Mouse (Mus musculus) cerebellum, adult (tissue): ENCODE measurements around the gene Cntn5.

ENCODE experiments used
- ATAC-seq: cut with Nextera tagmentation; 2 replicates; pipeline ENCODE4 v1.9.2; 2017; ENCODE audit warnings: mild to moderate bottlenecking, moderate library complexity, mixed read lengths; ENCODE audit not compliant: insufficient number of reproducible peaks, low FRiP score, low TSS enrichment

The Cntn5 gene

GRCm38 (mm10) chr9:9781157-9781884 lies 1123.3 kb downstream of the Cntn5 start:
- no peak for ATAC-seq

DNA sequence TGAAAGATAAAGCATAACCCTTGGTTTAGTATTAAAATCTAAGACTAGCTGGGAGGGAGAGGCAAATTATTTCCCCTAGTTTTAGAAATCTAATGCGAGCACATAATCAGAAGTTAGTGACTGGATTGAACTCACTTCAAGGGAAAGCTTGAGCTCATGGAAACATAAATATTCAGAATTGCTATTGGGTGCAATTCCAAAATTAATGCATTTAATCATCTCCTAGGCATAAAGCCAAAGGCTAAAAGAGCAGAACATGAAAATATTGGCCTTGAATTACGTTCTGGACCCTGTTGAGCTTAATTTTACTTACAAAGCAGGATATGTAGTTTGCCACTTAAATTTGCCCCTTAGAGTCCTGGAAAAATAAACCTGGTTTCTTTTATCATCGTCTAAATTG lies 1124.9 kb downstream of the Cntn5 start:
- ATAC-seq = no peak

DNA sequence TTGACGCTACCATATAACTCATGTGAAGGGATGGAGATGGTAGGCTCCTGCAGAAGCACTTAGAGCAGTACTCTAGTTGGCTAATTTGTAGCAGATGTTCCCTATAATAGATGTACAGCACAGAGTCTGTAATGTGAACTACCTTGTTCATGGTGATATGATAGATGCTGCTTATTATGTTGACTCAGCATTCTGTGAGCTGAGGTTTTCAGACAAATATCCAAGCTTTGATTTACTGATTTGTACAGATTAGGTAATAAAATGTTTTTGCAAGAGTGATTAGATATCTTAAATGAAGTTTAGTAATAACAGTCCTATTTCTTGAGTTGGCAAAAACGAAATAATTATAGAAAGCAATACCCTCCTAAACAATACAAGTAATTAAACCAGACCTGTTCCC lies 1133.8 kb downstream of the Cntn5 start:
- ATAC-seq = no peak

DNA sequence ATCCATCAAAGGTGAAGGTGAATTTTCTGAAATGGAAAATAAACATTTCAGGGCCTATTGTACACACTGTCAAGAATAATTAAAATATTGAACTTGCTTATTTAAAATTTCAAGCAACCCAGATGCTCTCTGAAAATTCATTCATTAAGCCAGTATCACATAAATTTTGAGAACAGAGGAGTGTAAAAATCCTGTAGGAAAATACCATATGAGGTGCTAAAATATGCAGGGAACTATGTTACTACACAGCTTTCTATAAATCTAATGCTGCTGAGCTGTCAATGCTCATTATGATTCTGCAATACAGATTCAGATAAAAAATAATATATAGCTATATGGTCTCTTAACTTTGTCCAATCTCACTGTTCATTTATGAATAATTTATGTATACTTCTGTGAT lies 1134.9 kb downstream of the Cntn5 start:
- no peak for ATAC-seq

GRCm38 (mm10) chr9:9718145-9718544 lies 1186.4 kb downstream of the Cntn5 start:
- ATAC-seq = no peak

DNA sequence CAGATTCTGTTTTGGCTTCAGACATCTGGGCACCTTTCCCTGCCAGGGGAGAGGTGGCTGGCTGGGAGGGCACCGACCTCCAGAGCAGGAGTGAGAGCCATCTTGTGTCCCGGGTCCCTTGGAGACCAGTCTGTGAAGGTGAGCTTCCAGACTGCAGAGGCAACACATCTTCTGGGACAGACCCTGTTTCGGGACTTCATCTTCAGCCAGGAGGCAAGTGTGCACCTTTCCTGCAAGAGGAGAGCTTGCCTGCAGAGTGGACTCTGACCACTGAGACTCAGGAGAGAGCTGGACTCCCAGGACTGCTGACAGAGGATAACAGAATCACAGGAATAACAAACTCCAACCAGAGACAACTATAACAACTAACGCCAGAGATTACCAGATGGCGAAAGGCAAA lies 1195.9 kb downstream of the Cntn5 start:
- ATAC-seq = no peak

DNA sequence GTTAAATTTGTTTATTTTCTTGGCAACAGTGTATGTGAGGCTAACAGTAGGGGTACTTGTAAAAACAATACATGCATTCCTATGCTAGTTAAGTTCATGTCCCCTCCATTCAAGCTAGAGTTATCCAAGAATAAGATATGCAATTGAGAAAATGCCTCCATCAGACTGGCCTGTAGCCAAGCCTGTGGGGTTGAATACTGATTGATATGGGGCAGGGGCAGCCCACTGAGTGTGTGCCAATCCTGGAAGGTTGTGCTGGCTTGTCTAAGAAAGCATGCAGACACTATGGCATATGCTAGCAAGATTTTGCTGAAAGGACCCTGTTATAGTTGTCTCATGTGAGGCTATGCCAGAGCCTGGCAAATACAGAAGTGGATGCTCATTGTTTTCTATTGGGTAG lies 1196.8 kb downstream of the Cntn5 start:
- ATAC-seq = no peak

- no peak for ATAC-seq
These were observed 1199.4 kb downstream of the Cntn5 start for GRCm38 (mm10) chr9:9705180-9705579.

- ATAC-seq = no peak
These were observed 1207.9 kb downstream of the Cntn5 start for GRCm38 (mm10) chr9:9696636-9697035.

DNA sequence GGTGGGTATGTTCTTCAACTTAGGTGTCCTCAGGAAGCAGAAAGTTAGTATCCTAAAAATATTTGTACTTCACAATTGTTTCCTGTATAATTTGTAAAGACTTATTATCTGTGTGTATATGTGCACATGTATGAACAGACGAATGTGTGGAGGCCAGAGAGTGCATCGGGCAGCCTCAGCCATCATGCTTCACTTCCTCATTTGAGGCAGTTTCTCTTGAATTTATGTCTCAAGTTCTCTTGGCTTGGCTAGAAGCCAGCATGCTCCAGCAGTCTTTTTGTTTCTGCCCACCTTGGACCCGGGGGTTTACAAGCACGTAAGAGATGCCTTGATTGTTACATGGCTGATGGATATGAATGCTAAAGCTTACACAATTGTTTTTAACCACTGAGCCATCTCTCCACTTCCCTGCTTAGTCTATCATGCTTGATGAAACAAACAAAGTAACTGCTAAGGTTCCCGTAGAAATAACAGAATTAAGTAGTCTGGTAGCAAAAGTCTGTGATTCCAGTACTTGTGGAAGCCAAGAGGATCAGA lies 1222.2 kb downstream of the Cntn5 start:
- ATAC-seq = no peak

GRCm38 (mm10) chr9:9676078-9676477 lies 1228.5 kb downstream of the Cntn5 start:
- ATAC-seq = no peak

DNA sequence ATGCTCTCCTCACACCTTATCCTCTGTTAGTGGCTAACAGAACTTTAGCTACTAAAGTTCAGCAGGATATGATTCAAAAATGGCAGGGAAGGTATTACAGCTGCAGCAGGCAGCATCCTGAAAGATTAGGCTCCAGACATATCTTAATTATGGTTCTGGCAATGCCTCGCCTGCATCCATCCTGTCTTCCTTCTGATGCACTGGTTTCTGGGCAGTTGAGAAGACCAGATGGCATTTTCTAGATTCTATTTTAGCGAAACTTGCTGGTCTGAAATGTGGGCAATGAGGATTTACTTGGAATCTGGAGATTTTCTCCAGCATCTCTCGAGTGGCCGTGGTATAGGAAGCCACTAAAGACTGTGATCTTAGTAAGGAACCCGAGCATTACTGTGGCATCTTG lies 1230.0 kb downstream of the Cntn5 start:
- ATAC-seq = no peak

DNA sequence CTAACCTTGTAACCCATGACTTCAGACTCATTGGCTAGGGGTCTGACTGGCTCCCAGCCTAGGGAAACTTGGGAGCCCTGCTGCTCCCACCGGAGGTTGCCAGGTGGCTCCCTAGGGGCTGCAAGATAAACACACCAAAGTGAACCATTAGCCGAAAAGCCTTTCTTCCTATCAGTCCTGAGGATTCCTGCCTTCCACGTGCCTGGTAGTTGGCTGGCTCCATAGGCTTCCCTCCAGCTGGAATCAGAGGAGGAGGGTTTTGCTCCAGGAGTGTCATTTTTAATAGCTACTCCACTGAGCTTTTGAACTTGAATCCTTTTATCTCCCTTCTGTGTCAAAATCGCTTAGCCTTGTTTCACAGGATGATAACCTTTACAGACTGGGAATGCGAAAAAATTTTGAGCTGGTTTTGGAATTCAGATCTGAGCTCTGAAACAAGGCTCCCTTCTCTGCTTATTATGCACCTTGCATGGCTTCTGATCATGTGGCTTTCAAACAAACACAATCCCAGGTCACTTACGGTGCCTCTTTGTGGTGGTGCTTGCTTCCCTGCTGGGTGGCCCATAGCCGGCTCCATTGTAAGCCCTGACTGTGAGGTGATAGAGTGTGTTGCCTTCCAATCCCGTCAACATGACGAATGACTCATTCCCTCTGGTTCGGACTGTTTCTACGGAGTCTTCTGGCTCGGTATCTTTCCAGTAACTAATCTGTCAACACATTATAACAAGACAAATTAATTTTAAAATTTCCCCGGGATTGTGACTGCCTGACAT lies 1231.1 kb downstream of the Cntn5 start:
- no peak for ATAC-seq

- no peak for ATAC-seq
These were observed 1251.1 kb downstream of the Cntn5 start for GRCm38 (mm10) chr9:9653463-9653862.

DNA sequence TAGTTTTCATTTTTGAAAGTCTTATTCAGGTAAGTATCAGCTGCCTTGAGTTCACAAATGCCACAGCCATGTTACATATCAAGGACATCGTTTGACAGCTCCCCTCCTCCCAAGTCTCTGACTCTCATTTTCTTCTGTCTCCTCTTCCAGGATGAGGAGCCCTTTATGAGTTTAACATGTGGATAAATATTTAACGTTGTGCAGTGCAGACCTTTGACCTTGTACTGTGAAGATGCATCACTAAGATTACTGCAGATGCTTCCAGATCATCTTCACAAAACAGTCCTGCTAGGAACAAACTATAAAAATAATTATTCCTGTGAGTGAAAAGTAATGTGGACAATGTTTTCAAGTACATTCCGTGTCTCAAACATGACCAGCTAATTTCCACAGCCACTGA lies 1257.2 kb downstream of the Cntn5 start:
- ATAC-seq = no peak

DNA sequence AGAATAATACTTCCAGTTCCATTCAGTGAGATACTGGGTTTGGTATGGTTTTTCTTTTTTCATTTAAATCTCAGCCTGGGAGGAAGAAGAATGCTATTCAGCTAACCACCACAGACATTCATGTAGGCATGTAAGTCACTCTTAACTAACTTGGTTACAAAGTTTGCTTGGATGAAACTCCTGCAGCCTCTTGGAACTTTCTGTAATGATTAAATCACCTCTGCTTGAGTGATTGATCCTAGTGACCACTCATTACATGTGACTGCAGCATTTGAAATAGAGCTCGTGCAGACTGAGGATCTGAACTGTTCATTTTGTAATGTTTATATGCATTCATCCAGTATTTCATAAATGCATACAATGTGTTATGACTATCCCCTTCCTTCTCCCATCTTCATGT lies 1258.3 kb downstream of the Cntn5 start:
- no peak for ATAC-seq
